Mouse (Mus musculus) urinary bladder, postnatal 0 days (tissue): ENCODE measurements around the gene Ppa2. TPM values are rescaled to one million over a fixed set of nuclear protein-coding genes. Genes with fewer than 3 reads are reported as not detected.

Experiments
- polyA plus RNA-seq: library from polyadenylated mRNA; unstranded; fragments of >200 nt; fragmentation: Nextera tagmentation; extraction: Ambion mirVana; gene quantifications from 2 replicates; pipeline ENCODE4 v1.2.1, GENCODE M21; 2015

The Ppa2 gene
- polyA plus RNA-seq, result 62.8 and 71.2 TPM in 2 replicates

DNA sequence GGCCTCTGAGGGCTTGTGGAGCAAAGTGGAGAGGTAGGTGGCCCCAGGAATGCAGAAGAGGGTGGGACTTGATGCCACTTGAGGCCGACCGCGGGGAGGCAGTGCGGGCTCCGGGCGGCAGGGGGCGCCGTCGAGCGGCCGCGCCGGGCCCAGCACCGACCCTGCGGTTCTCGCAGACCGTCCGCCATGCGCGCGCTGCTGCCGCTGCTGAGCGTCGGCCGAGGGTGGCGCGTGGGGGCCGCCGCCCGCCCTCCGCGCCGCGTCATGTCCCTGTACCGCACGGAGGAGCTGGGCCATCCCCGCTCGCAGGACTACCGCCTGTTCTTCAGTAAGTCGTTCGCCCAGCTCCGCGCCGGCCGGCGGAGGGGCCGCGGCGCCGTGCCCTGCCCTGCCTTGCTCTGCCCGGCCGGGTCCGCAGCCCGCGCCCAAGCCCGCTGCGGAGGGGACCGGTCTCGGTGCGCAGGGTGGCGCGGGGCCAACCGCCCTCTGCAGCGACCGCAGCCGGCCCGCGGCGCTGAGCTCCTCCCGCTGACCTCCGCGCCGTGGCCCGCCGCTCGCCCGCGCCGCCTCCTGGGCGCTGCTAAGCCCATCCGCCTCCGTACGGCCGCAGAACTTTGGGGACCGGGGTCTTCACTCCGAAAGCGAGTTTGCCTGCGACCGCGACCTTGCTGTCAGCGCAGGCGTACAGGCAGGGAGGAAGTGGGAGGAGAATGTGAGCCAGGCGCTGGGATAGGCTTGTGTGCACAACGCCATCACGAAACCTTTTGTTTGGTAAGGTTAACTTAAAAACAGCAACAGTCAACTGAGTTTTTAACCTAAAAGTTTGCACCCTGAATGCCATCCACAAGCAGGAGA lies at the start of gene Ppa2:
Gene Ppa2 (plus strand): TSS at position 157 of the 855 bp plus-strand sequence.

Other genes starting within 250 kb of the Ppa2 start
- 9.2 and 11.7 TPM in 2 replicates for gene Ints12, start 218.3 kb upstream of the Ppa2 start, polyA plus RNA-seq
- gene Gstcd, start 218.1 kb upstream of the Ppa2 start, polyA plus RNA-seq, result 1.9 and 3.0 TPM in 2 replicates
- not detected in 2 replicates for gene Arhgef38, start 75.2 kb upstream of the Ppa2 start, polyA plus RNA-seq
- 8.2 and 8.8 TPM in 2 replicates for gene Tet2, start 235.0 kb downstream of the Ppa2 start, polyA plus RNA-seq